Mouse (Mus musculus): ENCODE measurements around the gene Lrriq1. TPM values are rescaled to one million over a fixed set of nuclear protein-coding genes. Genes with fewer than 3 reads are reported as not detected.

Lrriq1 gene
- total and polyA plus RNA-seq, 3 experiments: not detected

DNA sequence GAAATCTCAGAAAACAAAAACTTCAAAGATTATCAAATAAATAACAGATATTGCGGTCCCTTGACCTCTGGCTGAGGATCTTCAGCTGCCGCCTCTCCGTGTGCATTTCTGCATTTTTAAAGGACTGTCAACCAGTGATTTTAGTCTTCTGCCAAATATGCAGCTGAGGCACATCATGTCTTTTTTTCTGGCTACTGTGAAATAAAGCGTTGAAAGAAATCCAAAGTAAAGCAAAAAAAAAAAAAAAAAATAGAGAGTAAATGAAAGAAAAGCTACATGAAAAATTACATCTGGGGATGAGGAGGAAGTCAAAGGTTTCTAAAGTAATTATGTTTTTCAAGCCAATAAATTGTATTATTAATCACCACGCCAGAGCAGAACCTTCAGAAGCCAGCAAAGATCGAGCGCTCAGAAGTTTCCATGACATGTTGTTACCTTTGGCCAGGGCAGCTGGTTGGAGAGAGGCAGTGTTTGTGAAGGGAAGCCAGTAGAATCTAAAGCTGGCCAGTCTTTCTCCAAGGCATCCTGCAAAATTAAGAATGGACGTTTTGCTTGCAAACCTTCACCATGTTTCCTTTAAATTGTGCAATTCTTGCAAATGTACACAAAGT, 90.2 kb downstream of the Lrriq1 start:
- dilution Hi-C loops (cut with MboI; ENCODE audit: extremely low pct_ligation_motif_present, extremely low pct_unique_long_range_greater_than_20kb, low sequenced_read_pairs) (no loop called here), in situ Hi-C loops (cut with MboI; ENCODE audit: low pct_ligation_motif_present, low pct_unique_long_range_greater_than_20kb, low sequenced_read_pairs) (no loop called here)
- peaks cover 15% of the 10 kb centered on the region for H3K9me3 ChIP-seq (replicated peaks; ENCODE audit: low read length)
- no peaks in the 10 kb centered on the region for H3K36me3 ChIP-seq (replicated peaks in 1 of 2; ENCODE audit: control insufficient read depth in 1 of 2, insufficient read depth in 1 of 2, low read length in 1 of 2)
- no peak overlapping the region for H3K4me2 ChIP-seq (ENCODE audit: insufficient read depth, low read depth, poor library complexity, severe bottlenecking)
- H3K9ac ChIP-seq (ENCODE audit: insufficient read depth, low read depth): no peak overlapping the region
- no peaks in the 10 kb centered on the region for H3K27me3 ChIP-seq (replicated peaks)
- no peak for DNase-seq (ENCODE audit: extremely low read depth)
- H3K27ac ChIP-seq (ENCODE audit: insufficient read depth, low read depth): no peak overlapping the region
- no peaks in the 10 kb centered on the region for H3K4me1 ChIP-seq (ENCODE audit: control insufficient read depth in 1 of 2, insufficient read depth in 2 of 2)
- no peaks in the 10 kb centered on the region for H3K79me2 ChIP-seq (replicated peaks; ENCODE audit: control insufficient read depth, extremely low read depth, insufficient read depth, poor library complexity, severe bottlenecking)
- no peak overlapping the region for H3K4me3 ChIP-seq (replicated peaks in 1 of 3; ENCODE audit: low read depth in 2 of 3, low read length in 2 of 3, poor library complexity in 1 of 3)
- TF ChIP-seq SIN3A (IDR thresholded peaks at IDR 0.05; ENCODE audit: low read length): no peak
- TF ChIP-seq POLR2AphosphoS2 (IDR thresholded peaks at IDR 0.05; ENCODE audit: low read depth, low read length): no peak
- no peak for TF ChIP-seq MAFK (IDR thresholded peaks at IDR 0.05; ENCODE audit: insufficient replicate concordance, low read length)

DNA sequence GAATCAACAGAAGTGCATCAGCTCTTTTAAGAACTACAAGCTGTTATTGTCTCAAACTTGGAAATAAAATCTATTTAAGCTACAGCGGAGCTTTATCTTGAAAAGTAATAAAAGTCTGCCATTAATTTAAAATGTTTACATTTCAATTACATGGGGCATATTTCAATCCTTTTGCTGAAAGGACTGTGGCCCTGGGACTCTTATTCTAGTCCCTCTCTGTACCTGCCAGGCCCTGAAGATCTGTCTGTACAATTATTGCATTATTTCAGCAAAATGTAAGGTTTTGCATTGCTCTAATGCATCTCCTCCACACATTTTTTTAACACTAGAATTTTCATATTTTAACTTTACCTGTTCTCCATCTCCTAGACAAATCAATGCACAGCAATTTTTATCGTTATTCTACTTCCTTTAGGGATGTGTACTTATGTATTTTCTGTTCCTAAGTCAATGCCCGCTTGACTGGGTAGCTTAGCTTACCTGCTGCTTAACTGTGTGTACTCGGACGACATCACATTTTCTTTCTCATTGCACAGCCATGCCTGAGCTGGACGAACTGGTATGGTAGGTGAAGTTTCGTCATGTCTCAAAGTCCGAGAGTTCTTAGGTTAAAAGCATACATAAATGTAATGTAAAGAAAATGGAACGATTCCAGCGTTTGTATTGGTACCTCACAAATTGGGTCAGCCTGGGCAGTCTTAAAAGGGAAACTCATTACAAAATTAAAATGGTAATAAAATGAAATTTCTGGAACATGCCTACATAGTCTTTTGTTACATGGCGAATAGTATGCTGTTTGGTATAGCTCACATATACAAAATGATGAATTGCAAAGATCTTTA, 91.0 kb downstream of the Lrriq1 start:
- no peak overlapping the region for H3K27ac ChIP-seq (ENCODE audit: insufficient read depth, low read depth)
- no peak overlapping the region for H3K4me3 ChIP-seq (replicated peaks in 1 of 3; ENCODE audit: low read depth in 2 of 3, low read length in 2 of 3, poor library complexity in 1 of 3)
- in situ Hi-C loops (cut with MboI; ENCODE audit: low pct_ligation_motif_present, low pct_unique_long_range_greater_than_20kb, low sequenced_read_pairs): no loop called here

DNA sequence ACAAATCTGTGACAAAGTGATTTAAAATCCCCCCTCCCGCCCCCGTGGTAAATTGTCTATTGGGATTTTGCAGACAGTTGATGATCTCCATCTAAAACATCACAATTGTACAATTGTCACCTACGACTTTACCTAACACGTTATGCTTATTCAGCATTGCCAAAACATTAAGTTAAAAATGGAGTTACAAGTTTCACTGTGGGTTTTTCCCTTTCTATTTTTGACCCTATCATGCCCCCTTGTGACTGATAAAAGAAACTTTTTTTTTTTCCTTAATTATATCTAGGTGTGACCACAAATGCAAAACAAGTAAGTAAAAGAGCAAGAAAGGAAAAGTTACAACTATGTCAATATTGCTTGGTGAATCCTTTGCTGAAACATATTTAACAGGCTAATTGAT, 93.6 kb downstream of the Lrriq1 start:
- no peaks in the 10 kb centered on the region for H3K27me3 ChIP-seq (replicated peaks)
- no peaks in the 10 kb centered on the region for H3K4me1 ChIP-seq (ENCODE audit: control insufficient read depth in 1 of 2, insufficient read depth in 2 of 2)
- TF ChIP-seq MYC (IDR thresholded peaks at IDR 0.05; ENCODE audit: low read depth, low read length) (no peak), MAFK (IDR thresholded peaks at IDR 0.05; ENCODE audit: insufficient replicate concordance, low read length) (0 out of 2 replicates have a peak, but pooled peaks have one; percentile 18)
- peaks cover 26% of the 10 kb centered on the region for H3K9me3 ChIP-seq (replicated peaks; ENCODE audit: low read length)
- no peaks in the 10 kb centered on the region for H3K79me2 ChIP-seq (replicated peaks; ENCODE audit: control insufficient read depth, extremely low read depth, insufficient read depth, poor library complexity, severe bottlenecking)
- no peak overlapping the region for H3K4me3 ChIP-seq (replicated peaks in 1 of 3; ENCODE audit: low read depth in 2 of 3, low read length in 2 of 3, poor library complexity in 1 of 3)
- dilution Hi-C loops (cut with MboI; ENCODE audit: extremely low pct_ligation_motif_present, extremely low pct_unique_long_range_greater_than_20kb, low sequenced_read_pairs): no loop called here
- H3K27ac ChIP-seq (ENCODE audit: insufficient read depth, low read depth): no peak overlapping the region
- DNase-seq (ENCODE audit: extremely low read depth): no peak
- in situ Hi-C loops (cut with MboI; ENCODE audit: low pct_ligation_motif_present, low pct_unique_long_range_greater_than_20kb, low sequenced_read_pairs): no loop called here
- H3K9ac ChIP-seq (ENCODE audit: insufficient read depth, low read depth): no peak overlapping the region
- H3K4me2 ChIP-seq (ENCODE audit: insufficient read depth, low read depth, poor library complexity, severe bottlenecking): no peak overlapping the region
- no peaks in the 10 kb centered on the region for H3K36me3 ChIP-seq (replicated peaks in 1 of 2; ENCODE audit: control insufficient read depth in 1 of 2, insufficient read depth in 1 of 2, low read length in 1 of 2)

More for the DNA sequence above, 91.0 kb downstream of the Lrriq1 start:
- Histone ChIP-seq H3K36me3 (replicated peaks in 1 of 2; ENCODE audit: control insufficient read depth in 1 of 2, insufficient read depth in 1 of 2, low read length in 1 of 2) (no peaks in the 10 kb centered on the region), H3K4me2 (ENCODE audit: insufficient read depth, low read depth, poor library complexity, severe bottlenecking) (no peak overlapping the region), H3K9me3 (replicated peaks; ENCODE audit: low read length) (peaks cover 18% of the 10 kb centered on the region), H3K27me3 (replicated peaks) (no peaks in the 10 kb centered on the region), H3K79me2 (replicated peaks; ENCODE audit: control insufficient read depth, extremely low read depth, insufficient read depth, poor library complexity, severe bottlenecking) (no peaks in the 10 kb centered on the region), H3K9ac (ENCODE audit: insufficient read depth, low read depth) (no peak overlapping the region), H3K4me1 (ENCODE audit: control insufficient read depth in 1 of 2, insufficient read depth in 2 of 2) (no peaks in the 10 kb centered on the region)
- dilution Hi-C loops (cut with MboI; ENCODE audit: extremely low pct_ligation_motif_present, extremely low pct_unique_long_range_greater_than_20kb, low sequenced_read_pairs): no loop called here
- no peak for DNase-seq (ENCODE audit: extremely low read depth)
- TF ChIP-seq SIN3A (IDR thresholded peaks at IDR 0.05; ENCODE audit: low read length) (no peak), TCF12 (IDR thresholded peaks at IDR 0.05; ENCODE audit: low read depth, low read length) (no peak), SMC3 (IDR thresholded peaks at IDR 0.05; ENCODE audit: low read depth, low read length) (no peak), CHD2 (IDR thresholded peaks at IDR 0.05; ENCODE audit: low read length) (no peak), RAD21 (IDR thresholded peaks at IDR 0.05; ENCODE audit: low read depth, low read length) (no peak), E2F4 (IDR thresholded peaks at IDR 0.05; ENCODE audit: insufficient replicate concordance, low read depth, low read length) (no peak), ETS1 (conservative IDR thresholded peaks at IDR 0.05; ENCODE audit: low read depth, low read length) (no peak)

Measured in CH12.LX (cell line).